Mouse (Mus musculus) left cerebral cortex, postnatal 4 days (tissue): Measurements from ENCODE around the gene Slc6a5. TPM values are rescaled to one million over a fixed set of nuclear protein-coding genes. Genes with fewer than 3 reads are reported as not detected.
"Not testable (repeated sequence)": the region's sequence is repeated elsewhere in the genome, so short reads cannot be mapped to it uniquely, and the experiment has no call there.

ENCODE experiments used
- DNase-seq: peaks from one replicate; pipeline ENCODE4 v3.0.0-alpha.2; 2022
- intact Hi-C: fragments of 180-260 bp; cut with DNase I; formaldehyde crosslinking; loops from one replicate; pipeline ENCODE4 v1.15.1; 2025
- total RNA-seq, 2 experiments: library from RNA; stranded (reverse); gene quantifications; 2 replicates each; pipeline ENCODE4 v1.2.3; 2021

Slc6a5 gene
- total RNA-seq, 2 experiments from 2014 or later, result not detected

DNA sequence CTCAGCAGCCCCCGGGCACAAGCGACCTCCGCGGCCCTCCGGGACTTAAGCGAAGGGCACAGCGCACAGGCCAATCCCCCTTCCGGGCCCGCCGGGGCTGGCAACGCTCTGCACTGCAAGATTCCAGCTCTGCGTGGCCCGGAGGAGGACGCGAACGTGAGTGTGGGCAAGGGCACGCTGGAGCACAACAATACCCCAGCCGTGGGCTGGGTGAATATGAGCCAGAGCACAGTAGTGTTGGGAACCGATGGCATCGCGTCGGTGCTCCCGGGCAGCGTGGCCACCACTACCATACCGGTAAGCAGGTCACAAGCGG, 2.0 kb downstream of the Slc6a5 start:
- intact Hi-C loops, result no loop called here
- DNase-seq, result no peak

DNA sequence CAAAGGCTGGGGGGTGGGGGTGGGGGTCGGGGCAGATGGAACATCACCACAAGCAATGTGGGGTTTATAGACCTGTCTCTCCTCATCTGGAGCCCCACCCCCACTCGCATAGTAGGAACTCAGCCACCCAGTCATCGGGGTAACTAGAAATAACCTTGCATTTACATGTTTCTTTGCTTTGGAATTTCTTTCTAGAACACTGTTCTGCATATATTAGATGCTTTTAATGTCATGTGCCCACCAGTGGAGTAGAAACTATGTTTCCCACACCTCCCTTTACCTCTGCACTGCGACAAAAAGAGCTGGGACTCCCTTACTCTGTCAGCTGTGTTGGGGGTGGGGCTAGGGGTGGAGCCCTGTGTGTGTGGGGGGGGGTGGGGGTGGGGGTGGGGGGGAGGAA, 3.2 kb downstream of the Slc6a5 start:
- intact Hi-C loops, result no loop called here

DNA sequence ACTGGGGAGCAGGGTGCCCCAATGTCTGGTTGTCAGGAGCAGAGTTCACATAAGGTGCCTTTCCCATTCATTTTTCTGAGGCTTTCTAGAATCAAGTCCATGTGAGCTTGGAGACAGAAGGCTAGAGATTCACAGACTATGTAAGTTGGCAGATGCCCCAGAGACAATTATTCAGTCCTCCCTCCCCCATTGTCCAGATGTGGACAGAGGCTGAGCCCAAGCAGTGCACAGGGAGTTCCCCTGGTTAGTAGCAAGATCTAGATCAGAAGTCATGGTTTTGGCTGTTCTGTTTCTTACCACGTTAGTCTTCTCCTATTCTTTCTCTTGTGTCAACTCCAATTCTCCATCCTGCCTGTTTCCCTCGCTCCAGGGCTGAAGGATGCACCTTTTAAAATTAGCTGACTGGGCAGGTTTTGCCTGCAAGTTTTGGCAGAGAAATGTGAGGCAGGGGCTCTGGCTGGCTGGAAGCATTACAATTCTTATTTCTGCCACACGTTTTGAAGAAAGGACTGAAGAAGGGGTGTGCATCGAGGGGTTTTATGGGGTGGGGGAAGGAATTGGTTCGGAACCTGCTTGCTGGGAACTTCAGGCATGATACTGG, 3.9 kb downstream of the Slc6a5 start:
- intact Hi-C loops, result no loop called here
- no peak for DNase-seq

More for the DNA sequence above, 3.2 kb downstream of the Slc6a5 start:
- DNase-seq, result no peak

DNA sequence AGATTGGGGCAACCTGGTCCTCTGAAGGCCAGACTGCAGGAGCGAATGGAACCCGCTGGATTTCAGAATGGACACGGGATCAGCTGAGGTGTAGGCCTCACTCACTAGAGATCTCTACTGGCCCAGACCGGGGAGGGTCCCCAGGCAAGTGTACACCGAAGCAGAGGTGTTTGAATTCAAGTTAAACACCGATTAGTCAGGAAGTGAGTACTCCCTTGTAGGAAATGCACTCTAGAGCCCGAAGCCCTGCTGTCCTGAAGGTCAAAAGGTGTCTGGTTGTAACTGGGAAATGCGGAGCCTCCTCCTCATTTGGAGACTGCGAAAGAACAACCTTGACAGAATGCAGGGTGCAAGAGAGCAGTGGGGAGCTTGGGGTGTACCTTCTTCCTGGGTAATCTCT, 5.0 kb downstream of the Slc6a5 start:
- intact Hi-C loops, result no loop called here

DNA sequence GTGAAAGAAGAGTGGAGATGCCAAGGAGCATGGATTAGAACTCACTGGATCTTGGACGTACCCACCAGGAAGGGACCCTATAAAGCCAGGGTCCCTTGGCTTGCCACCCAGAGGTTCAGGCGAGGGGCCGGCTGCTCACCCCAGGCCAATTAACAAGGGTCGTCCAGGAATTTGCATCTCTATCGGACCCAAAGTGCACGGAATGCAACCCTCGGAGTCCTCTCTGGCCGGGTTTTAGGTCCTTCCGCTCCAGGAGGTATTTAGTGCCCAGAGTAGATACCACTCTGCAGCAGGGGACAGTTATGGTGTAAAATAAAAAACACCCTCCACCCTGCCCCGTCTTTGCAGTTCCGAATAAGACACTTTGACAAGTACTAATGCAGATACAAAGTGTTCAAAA, 5.5 kb downstream of the Slc6a5 start:
- intact Hi-C loops, result no loop called here
- DNase-seq, result no peak

More for the DNA sequence above, 5.0 kb downstream of the Slc6a5 start:
- DNase-seq, result no peak

DNA sequence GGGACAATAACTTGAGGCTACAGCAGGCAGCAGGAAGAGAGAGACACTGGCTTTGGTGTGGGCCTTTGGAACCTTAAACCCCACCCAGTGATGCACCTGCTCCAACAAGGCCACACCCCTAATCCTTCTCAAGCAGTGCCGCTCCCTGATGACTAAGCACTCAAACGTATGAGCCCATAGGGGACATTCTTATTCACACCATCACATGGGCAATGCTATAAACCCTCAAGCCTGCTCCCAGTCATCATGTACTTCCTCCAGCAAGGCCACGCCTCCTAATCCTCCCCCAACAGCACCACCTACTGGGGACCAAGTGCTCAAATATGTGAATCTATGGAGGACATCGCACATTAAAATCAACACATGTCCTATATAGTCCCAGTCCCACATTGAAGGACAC, 9.5 kb downstream of the Slc6a5 start:
- intact Hi-C loops, result no loop called here
- no peak for DNase-seq

DNA sequence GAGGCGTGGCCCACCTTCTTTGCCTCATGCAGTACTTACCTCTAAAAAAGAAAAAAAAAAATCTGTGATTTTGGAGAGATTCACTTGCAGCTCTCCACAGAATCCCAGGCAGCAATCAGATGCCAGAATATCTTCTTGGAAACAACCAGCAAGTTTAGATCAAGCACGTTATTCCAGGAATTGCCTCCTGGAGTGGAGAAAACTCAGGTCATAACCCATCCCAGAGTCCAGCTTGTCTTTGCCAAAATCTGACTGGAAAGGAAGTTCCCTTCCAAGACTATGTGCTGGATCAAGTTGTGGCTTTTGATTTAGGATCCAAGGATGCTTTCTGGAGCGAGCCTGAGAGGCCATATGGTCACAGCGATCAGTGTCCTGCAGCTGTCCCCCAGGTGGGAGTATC, 10.8 kb downstream of the Slc6a5 start:
- DNase-seq, result no peak
- intact Hi-C loops, result loop anchor here (5.0 kb wide), 1 partner anchor 298 kb away; no protein-coding TSS in a partner anchor

DNA sequence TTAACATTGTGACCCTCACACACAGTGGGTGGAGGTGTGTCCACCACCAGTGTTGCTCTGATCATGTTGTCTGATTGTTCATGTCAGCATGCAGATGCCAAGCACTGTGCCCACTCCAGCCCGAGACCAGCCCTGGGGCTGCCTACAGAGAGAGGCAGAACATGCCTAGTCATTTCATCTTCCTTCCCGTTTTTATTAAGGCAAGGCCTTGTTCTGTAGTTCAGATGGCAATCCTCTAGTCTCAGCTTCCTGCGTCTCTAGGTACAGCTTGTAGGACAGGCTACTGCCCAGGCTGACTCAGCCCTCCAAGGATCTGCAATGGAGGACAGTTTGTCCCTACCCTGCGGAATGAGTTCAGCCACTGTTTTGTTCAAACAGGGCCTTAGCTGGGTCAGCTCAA, 13.0 kb downstream of the Slc6a5 start:
- intact Hi-C loops, result loop anchor here (5.0 kb wide), 1 partner anchor 301 kb away; no protein-coding TSS in a partner anchor
- DNase-seq, result peak; percentile 15

DNA sequence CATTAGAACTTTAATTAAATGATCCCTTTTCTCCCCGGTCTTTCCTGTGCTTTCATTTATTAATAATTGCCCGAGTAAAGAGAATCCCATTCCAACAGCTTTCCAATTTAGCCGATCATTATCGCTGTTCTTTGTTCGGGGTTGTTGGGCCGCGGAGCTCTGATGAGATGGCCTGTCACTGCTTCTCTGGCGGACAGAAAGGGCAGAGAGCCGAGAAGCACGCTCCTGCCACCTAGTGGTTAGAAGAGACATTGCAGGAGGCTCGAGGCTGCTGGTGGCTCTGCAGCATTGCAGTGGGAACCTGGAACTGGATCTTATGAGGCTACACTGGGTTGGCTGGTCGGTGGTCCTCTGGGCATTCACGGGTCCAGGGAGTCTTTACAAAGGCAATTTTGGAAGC, 13.4 kb downstream of the Slc6a5 start:
- intact Hi-C loops, result loop anchor here (5.0 kb wide), 1 partner anchor 301 kb away; no protein-coding TSS in a partner anchor
- peak; percentile 77 for DNase-seq

DNA sequence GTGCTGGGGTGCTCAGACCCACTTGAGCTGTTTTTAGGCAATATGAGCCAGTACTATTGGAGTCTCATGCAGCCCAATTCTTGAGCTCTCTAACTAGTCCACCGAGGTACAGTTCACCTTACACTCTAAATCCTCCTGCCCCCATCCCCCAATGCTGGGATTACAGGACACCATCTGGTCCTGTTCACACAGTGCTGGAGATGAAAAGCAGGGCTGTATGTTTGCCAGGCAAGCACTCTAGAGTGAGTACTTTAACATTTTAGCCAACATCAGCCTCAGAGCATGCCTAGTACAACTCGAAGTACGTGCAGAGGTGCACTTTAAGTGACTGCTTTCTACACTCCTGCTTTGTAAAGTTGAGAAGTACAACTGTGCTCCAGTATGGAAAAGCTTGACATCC, 18.6 kb downstream of the Slc6a5 start:
- DNase-seq, result no peak
- intact Hi-C loops, result no loop called here

DNA sequence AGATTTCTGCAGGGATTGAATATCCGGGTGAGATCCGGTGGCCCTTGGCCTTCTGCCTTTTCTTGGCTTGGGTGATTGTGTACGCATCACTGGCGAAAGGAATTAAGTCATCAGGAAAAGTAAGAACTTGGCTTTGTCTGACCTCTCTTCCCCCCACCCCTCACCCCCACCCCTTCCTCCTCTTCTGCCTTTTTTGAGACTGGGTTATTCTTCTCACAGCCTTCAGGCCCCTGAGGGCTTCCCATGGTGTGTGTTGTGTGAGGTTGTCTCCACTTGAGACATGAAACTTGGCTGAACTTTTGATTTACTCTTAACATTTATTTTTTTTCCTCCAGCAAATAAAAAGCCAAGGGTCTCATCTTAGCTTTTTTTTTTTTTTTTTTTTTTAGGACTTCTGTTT, 20.1 kb downstream of the Slc6a5 start:
- intact Hi-C loops, result no loop called here
- no peak for DNase-seq

DNA sequence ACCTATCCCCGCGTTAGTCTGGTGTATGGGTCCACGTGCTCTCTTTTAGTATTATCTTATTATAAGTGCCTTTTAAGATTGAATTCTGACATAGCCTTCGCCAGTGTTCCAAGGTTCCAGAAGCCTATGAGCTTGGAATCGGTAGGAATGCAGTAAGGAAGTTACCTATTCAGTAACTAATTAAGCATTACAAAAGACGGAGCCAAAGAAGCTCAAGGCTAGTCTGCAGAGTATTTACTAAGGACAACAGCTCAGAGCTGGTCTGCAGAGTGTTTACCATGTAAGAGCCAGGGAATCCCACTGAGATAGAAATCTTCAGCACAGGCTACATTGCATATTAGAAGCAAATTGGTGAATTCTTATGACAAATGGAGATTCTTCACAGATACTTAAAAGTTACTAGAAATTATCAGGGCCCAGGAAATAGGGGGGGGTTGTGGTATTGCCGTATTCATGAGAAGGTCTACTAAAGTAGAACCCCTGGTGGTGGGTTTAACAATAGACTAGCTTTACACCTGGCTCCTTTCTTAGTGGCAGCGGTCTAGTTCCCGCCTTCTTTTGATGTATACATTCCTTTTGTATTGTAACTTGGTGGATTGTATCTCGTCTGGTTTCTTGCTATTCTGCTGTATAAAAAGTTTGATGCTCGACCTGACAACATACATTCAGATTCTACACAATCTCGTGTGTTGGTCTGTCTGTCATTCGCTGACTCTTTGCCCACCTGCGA, 23.6 kb downstream of the Slc6a5 start:
- intact Hi-C loops, DNase-seq: not testable (repeated sequence)

DNA sequence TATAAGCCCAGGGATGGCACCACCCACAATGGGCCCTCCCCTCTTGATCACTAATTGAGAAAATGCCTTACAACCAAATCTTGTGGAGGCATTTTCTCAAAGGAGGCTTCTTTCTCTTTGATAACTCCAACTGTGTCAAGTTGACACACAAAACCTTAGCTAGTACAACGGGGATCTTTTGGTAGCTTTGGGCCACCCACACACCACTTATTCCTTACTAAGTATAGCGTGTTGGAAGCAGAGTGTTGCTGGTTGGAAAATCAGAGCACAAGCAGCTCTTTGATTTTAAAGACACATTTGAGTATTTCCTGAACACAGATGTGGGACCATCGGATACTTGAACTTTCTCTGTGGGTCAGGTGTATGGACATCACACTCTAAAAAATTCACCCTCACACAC, 26.9 kb downstream of the Slc6a5 start:
- DNase-seq, result no peak
- intact Hi-C loops, result no loop called here

DNA sequence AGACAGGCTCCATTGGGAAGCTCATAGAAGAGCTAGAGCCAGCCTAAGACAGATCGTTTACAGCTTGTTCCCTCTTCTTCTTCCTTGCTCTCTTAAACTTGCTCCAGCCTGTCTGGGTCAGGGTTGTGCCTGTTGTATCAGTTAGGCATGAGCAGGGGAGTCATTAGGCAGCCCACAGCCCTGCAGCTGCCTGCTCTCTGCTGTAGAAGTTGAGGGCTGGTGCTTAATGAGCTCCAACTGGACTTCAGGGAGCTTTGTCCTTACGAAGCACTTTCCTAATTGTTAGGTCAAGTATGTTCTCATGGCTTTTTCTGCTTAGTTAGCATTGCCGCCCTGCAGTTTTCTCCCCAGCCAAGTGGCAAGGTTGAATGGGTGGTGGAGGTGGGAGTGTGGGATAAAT, 32.1 kb downstream of the Slc6a5 start:
- no peak for DNase-seq
- intact Hi-C loops, result no loop called here

DNA sequence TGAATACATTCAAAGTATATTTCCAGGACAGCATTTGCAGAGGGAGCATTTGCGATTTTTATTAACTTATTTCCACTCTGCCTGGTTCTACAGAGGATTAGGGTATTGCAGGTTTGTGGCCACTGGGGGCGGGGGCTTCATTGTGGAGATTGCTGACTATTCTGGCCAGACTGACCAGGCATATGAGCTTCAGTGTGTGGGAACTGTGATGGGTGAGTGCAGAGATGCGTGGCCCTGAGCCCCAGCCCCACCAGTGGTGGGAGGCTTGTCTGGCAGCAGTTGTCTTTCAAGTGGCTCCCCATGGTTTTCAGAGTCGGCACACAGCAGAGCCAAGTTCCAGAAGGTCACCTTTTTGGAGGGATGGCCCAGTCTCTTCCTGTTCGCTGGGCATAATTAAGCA, 32.5 kb downstream of the Slc6a5 start:
- DNase-seq, result no peak
- intact Hi-C loops, result no loop called here

DNA sequence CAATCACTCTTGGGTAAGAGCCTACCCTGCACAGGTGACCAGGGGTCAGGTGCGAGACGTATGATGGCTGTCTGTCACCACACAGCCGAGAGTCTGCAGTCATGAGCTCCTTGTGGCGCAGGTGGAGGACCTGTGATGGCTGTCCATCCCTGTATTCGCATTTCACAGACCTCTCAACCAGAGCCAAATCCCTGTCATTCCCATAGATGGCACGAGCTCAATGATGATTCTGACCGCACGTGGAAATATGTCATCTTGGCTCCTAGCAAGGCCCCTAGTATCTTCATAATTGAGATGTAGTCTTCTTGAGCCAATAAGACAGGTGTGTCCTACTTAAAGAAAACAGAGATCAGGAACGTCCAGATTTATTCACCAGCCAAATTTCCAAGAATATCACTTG, 36.7 kb downstream of the Slc6a5 start:
- intact Hi-C loops, result no loop called here
- DNase-seq, result no peak

DNA sequence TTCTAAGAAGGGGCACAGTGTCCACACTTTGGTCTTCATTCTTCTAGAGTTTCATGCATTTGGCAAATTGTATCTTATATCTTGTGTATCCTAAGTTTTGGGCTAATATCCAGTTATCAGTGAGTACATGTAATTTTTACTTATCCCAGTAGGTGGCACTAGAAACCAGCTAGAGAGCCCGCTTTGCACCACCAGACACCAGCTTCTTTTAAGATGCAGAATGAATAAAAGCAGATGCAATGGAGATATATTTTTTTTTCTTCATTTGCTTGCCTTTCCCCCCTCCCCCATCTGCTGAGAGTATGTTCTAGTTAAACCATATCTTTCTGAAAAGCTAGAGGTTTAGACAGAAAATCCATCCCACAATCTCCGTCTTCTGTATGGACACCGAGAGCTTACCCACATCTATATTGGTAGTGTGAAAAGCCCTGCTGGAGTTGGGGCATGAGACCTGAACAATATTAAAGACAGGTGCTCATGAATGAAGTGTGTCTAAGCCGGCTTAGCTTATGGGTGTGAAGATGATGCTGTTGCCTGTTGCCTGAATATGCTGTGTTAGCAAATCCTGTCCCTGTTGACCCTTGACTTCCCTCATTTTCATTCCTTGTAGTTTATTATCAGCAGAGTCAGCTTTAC, 43.7 kb downstream of the Slc6a5 start:
- intact Hi-C loops, result loop anchor here (5.0 kb wide), 1 partner anchor 1479 kb away; no protein-coding TSS in a partner anchor
- no peak for DNase-seq

DNA sequence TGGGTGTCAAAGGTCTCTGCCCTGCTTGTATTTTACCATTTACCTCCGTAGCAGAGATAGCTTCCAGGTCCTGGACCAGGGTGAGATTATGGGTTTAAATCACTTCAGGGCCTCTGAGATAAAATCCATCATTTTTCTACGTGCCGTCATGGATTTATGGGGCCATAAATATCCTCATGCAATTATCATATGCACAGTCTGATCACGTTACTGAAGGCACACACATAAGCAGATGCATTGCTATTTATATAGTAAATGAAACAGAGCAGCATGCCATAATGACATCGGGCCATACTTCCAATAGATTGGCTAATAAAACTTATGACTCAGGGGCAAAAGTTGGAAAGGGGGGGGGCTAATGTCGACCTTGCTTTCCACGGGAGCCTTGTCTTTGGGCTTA, 44.9 kb downstream of the Slc6a5 start:
- DNase-seq, result no peak
- intact Hi-C loops, result loop anchor here (5.0 kb wide), 1 partner anchor 1477 kb away; no protein-coding TSS in a partner anchor

DNA sequence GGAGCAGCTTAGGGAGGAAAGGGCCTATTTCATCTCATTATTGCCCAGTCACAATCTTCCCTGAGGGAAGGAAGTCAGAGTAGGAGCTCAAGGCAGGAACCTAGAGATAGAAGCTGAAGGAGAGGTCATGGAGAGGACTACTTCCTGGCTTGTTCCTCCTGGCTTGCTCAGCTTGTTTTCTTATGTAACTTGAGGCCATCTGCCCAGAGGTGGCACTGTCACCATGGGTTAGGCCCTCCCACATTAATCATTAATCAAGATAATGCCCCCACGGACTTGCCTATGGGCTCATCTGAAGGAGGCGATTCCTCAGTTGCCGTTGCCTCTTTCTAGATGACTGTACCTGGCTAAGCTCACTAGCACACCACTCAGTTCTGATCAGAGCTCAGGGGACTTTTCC, 47.2 kb downstream of the Slc6a5 start:
- intact Hi-C loops, result no loop called here
- no peak for DNase-seq

DNA sequence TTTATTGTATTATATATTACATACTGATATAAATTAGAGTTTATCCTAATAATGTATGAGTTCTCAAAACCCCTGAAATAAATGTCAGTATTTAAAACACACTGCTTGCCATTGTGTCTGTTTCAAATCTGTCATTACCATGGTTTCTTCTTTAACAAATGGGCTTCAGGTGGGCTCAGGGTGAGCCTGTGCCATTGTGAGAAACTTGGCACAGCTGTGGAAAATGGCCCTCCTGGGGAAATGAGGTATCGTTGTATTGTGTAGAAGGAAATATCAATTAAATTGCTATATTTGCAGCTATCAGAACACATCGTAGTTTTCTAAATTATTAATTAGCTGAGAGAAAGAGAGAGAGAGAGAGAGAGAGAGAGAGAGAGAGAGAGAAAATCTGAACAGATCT, 53.8 kb downstream of the Slc6a5 start:
- no peak for DNase-seq
- intact Hi-C loops, result no loop called here

DNA sequence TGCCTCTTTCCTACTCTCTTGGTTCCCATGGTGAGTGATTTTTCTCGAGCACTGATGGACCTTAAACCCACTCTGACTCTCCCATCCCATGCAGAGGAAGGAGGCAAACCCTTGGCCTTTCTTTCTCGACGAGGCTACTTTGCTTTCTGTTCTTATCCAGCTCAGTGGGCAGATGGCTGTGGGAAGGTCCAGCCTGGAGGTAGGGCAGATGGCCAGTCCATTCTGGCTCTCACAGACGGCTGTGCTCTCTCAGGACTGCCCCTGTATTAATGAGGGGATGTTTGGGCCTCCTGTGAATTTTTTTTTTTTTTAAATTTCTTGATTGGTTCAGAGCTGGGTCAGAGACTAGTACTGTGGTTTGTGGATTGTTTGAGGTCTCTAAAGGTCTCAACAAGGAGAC, 59.6 kb downstream of the Slc6a5 start:
- DNase-seq, result peak; percentile 55
- intact Hi-C loops, result no loop called here

DNA sequence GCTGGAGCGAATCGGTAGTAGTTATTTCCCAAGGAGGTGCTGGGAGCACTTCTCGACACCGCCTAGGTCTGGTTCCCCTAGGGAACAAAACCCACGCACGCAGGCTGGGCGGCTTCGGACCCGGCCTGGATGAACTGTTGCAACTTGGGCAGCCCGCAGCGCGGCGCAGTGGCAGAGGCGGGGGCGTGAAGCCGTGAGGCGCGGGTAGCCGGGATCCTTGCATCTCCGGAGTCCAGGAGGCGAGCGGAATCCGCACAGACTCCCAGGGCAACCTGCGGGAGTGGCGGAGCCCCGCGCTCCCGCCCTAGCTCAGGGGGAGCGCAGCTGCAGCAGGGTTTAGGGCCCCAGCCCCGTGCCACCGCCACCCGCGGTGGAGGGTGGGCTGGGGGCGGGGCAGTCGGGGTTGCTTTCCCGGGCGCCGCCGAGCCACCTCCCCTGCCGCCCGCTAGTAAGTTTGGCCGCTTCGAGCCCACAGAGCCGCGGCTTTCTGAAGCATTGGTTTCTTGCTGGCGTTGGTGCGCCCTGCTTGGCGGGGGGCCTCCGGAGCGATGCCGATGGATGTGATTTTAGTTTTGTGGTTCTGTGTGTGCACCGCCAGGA, 65.0 kb downstream of the Slc6a5 start, which contains the start of gene Nell1:
Gene Nell1 (plus strand): TSS at position 24 of the 600 bp plus-strand sequence.
- intact Hi-C loops, result loop anchor here (10.0 kb wide), 1 partner anchor 280 kb away; no protein-coding TSS in a partner anchor
- peak; percentile 21 for DNase-seq
